Mouse (Mus musculus) cerebellum, adult 8-10 months (tissue): ENCODE results near the gene Actg1.

Source experiments
- DNase-seq: peaks from one replicate; pipeline ENCODE4 v3.0.0; 2022

Actg1 gene

GRCm38 (mm10) chr11:120307566-120308430, 40.5 kb downstream of the Actg1 start:
- peak; percentile 96 for DNase-seq

- no peak for DNase-seq
These were observed 41.3 kb downstream of the Actg1 start for GRCm38 (mm10) chr11:120307132-120307413.

- no peak for DNase-seq
These were observed 41.8 kb downstream of the Actg1 start for GRCm38 (mm10) chr11:120306366-120307131.

DNA sequence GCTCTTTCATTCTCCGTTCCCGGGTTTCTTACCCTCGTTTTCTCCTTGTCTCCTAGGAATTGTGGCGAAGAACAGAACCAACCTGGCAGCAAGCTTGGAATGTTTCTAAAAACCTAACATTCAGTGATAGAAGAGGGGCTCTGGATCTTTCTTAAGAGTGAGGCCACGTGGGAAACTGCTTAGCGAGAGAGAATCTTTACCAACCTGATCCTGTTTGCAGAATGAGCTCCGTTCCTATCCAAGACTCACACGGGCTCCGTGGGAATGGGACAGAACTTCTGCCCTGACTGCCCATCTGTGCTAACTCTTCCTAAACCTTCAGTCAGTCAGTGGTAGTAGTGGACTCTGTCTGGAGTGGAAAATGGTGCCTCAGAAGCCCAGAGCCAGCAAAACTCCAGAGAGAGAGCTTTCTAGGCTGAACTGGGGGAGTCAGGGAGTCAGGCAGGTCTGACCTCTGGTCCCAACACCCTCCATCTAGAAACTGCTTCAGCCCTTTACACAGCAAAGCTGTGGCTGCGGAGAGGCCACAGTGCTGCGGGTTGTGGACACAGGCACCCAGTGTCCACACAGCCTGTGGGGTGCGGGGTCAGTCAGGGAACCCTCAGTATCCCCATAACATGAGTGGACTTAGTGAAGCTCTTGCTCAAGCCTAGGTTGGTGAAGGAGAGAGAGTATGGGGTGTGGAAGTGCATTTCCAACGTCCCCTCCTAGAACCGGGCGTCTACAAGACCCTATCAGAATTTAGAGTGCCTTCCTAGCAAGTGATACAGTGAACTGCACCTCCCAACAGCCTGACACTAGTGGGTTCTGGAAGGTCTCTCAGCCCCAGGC, 42.6 kb downstream of the Actg1 start:
- DNase-seq, result no peak

- DNase-seq, result peak; percentile 89
These were observed 43.3 kb downstream of the Actg1 start for GRCm38 (mm10) chr11:120304886-120305534.

GRCm38 (mm10) chr11:120304350-120304694, 44.0 kb downstream of the Actg1 start:
- DNase-seq, result peak; percentile 37

- DNase-seq, result no peak
These were observed 44.6 kb downstream of the Actg1 start for GRCm38 (mm10) chr11:120303559-120304349.

GRCm38 (mm10) chr11:120303119-120303518, 45.2 kb downstream of the Actg1 start:
- DNase-seq, result no peak

GRCm38 (mm10) chr11:120299484-120299883, 48.9 kb downstream of the Actg1 start:
- no peak for DNase-seq

GRCm38 (mm10) chr11:120298441-120299141, 49.8 kb downstream of the Actg1 start:
- no peak for DNase-seq

- DNase-seq, result no peak
These were observed 50.6 kb downstream of the Actg1 start for GRCm38 (mm10) chr11:120297767-120298166.

DNA sequence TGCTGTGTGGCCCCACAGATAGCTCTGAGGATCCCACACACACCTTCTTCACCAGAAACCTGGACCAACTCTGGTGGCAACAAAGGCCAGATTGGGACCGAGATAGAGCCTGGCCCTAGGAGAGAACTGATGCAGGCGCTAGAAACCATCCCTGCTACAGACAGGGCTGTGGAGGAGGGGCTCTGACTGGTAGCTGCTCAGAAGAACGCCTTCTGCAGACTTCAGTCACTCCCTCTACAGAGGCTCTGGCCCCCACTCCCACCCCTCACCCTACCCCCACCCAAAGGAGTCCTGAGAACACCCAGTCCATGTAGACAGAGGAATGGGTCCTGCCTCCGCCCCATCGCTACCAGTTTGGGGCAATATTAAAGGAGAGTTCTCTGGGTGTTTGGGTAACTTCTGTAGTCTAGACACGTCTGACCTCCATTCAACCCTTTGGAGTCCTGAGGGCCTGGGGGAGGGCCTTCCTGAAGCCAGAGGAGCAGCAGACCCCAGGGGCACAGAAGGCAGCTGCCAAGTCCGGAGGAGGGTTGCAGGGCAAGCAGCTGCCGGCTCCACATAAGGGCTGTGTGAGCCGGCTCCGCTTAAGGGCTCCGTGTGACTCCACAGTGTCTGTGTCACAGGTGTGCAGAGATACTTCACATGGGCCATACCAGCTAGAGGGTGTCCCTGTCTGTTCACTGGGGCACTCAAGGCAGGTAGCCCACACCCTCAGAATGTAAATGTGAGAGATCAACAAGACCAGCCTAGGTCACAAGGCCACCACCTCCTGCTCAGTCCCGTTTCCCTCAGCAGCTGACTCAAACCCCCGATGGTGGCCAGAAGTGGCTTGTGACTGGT, 51.8 kb downstream of the Actg1 start:
- no peak for DNase-seq
